Mouse (Mus musculus) liver, embryonic 16.5 days (tissue): ENCODE measurements around the gene Dffa. TPM values are rescaled to one million over a fixed set of nuclear protein-coding genes. Genes with fewer than 3 reads are reported as not detected.
"Not testable (repeated sequence)": the region's sequence is repeated elsewhere in the genome, so short reads cannot be mapped to it uniquely, and the experiment has no call there.

Source experiments
- ATAC-seq: fragments of 200-750 bp; cut with Nextera tagmentation; 2 replicates; pipeline ENCODE4 v1.8.0; 2017; ENCODE audit warnings: low read depth, mild to moderate bottlenecking, moderate number of reproducible peaks, moderate library complexity
- H3K27ac ChIP-seq: fragments of 300-500 bp; sonication (generic); 2 replicates; pipeline ENCODE4 v1.5.1; 2014; ENCODE audit warnings: mild to moderate bottlenecking, low read length
- H3K27me3 ChIP-seq: fragments of 300-500 bp; sonication (generic); 2 replicates; pipeline ENCODE4 v1.6.1; 2014; ENCODE audit warnings: low read depth, low read length, mixed read lengths; ENCODE audit not compliant: control insufficient read depth, insufficient read depth
- H3K36me3 ChIP-seq: fragments of 300-500 bp; sonication (generic); 2 replicates; pipeline ENCODE4 v1.6.1; 2014; ENCODE audit warnings: mild to moderate bottlenecking; ENCODE audit not compliant: control insufficient read depth, insufficient read depth
- H3K4me1 ChIP-seq: fragments of 300-500 bp; sonication (generic); 2 replicates; pipeline ENCODE4 v1.6.1; 2014; ENCODE audit warnings: low read depth, low read length, mixed read lengths; ENCODE audit not compliant: control insufficient read depth
- H3K4me2 ChIP-seq: fragments of 300-500 bp; sonication (generic); 2 replicates; pipeline ENCODE4 v1.6.1; 2014; ENCODE audit warnings: low read depth, low read length, mixed read lengths
- H3K4me3 ChIP-seq: fragments of 300-500 bp; sonication (generic); 2 replicates; pipeline ENCODE4 v1.5.1; 2014; ENCODE audit warnings: low read depth, mild to moderate bottlenecking, low read length
- H3K9ac ChIP-seq: fragments of 300-500 bp; sonication (generic); 2 replicates; pipeline ENCODE4 v1.6.1; 2014; ENCODE audit warnings: low read depth, low read length
- H3K9me3 ChIP-seq: fragments of 300-500 bp; sonication (generic); replicated peaks from 2 replicates; pipeline ENCODE4 v1.6.1; 2016; ENCODE audit warnings: low read length; ENCODE audit not compliant: control insufficient read depth
- WGBS: fragments of 180-500 bp; shearing (Covaris S2); extraction: QIAGEN DNeasy Blood & Tissue Kit; methylation state at CpG from one replicate; pipeline ENCODE4 v1.1.7; 2014; ENCODE audit not compliant: insufficient replicate concordance; 5-methylcytosine and 5-hydroxymethylcytosine counted together
- polyA plus RNA-seq: library from polyadenylated mRNA; unstranded; fragments of >200 nt; fragmentation: Nextera tagmentation; extraction: Ambion mirVana; gene quantifications from 2 replicates; pipeline ENCODE4 v1.2.1, GENCODE M21; 2015

Dffa gene
- polyA plus RNA-seq, 1 experiment from 2014 or later, result 17.0 TPM

- Histone ChIP-seq H3K9me3 (no peaks in the 10 kb centered on the region), H3K27ac (peak overlapping the region; percentile 63), H3K4me2 (no peak overlapping the region), H3K4me1 (peaks cover 9% of the 10 kb centered on the region), H3K36me3 (no peaks in the 10 kb centered on the region; the same call in 1 of the 2 replicates), H3K9ac (no peak overlapping the region), H3K4me3 (no peak overlapping the region), H3K27me3 (no peaks in the 10 kb centered on the region)
- peak; percentile 78 for ATAC-seq
- WGBS, result 68% methylated on average over 17 of the region's 17 CpGs
Measured at GRCm38 (mm10) chr4:149081528-149081927, 22.4 kb upstream of the Dffa start.

GRCm38 (mm10) chr4:149085381-149085780 lies 18.6 kb upstream of the Dffa start:
- Histone ChIP-seq H3K4me1 (peaks cover 4% of the 10 kb centered on the region; the same call in 1 of the 2 replicates), H3K9me3 (no peaks in the 10 kb centered on the region), H3K27me3 (no peaks in the 10 kb centered on the region), H3K9ac (no peak overlapping the region), H3K4me2 (no peak overlapping the region), H3K36me3 (no peaks in the 10 kb centered on the region; the same call in 1 of the 2 replicates), H3K27ac (no peak overlapping the region), H3K4me3 (no peak overlapping the region)
- 72% methylated on average over 5 of the region's 5 CpGs for WGBS
- ATAC-seq, result no peak

GRCm38 (mm10) chr4:149091364-149091763 lies 12.6 kb upstream of the Dffa start:
- Histone ChIP-seq H3K27ac (no peak overlapping the region), H3K9ac (no peak overlapping the region), H3K4me1 (peaks cover 11% of the 10 kb centered on the region), H3K9me3 (no peaks in the 10 kb centered on the region), H3K27me3 (no peaks in the 10 kb centered on the region), H3K36me3 (peaks cover 2% of the 10 kb centered on the region; the same call in 1 of the 2 replicates), H3K4me3 (no peak overlapping the region), H3K4me2 (no peak overlapping the region)
- ATAC-seq, result no peak
- WGBS, result 63% methylated on average over 8 of the region's 8 CpGs

- H3K27ac ChIP-seq, result peak overlapping the region; percentile 74
- WGBS, result 57% methylated on average over 3 of the region's 3 CpGs
- peaks cover 22% of the 10 kb centered on the region for H3K4me1 ChIP-seq
- peak; percentile 49 for ATAC-seq
- no peaks in the 10 kb centered on the region for H3K9me3 ChIP-seq
- H3K4me3 ChIP-seq, result peak overlapping the region; percentile 89
- H3K4me2 ChIP-seq, result peak overlapping the region; percentile 81
- H3K9ac ChIP-seq, result no peak overlapping the region; the same call in 1 of the 2 replicates
- no peaks in the 10 kb centered on the region for H3K27me3 ChIP-seq
- H3K36me3 ChIP-seq, result peaks cover 2% of the 10 kb centered on the region; the same call in 1 of the 2 replicates
Measured at GRCm38 (mm10) chr4:149097956-149098355, 6.0 kb upstream of the Dffa start.

GRCm38 (mm10) chr4:149098571-149098970 lies 5.4 kb upstream of the Dffa start:
- peak overlapping the region; percentile 89 for H3K4me3 ChIP-seq
- no peak for ATAC-seq
- peaks cover 22% of the 10 kb centered on the region for H3K4me1 ChIP-seq
- H3K9ac ChIP-seq, result peak overlapping the region; percentile 87
- H3K27ac ChIP-seq, result peak overlapping the region; percentile 71
- no peaks in the 10 kb centered on the region for H3K9me3 ChIP-seq
- H3K36me3 ChIP-seq, result peaks cover 2% of the 10 kb centered on the region; the same call in 1 of the 2 replicates
- 8% methylated on average over 11 of the region's 11 CpGs for WGBS
- H3K4me2 ChIP-seq, result peak overlapping the region; percentile 81
- no peaks in the 10 kb centered on the region for H3K27me3 ChIP-seq

- H3K4me3 ChIP-seq, result peak within 1 kb of the TSS; percentile 89
- WGBS, result 0% methylated on average over 44 of the region's 50 CpGs
- no peaks in the 10 kb centered on the region for H3K9me3 ChIP-seq
- H3K27me3 ChIP-seq, result no peaks in the 10 kb centered on the region
- ATAC-seq, result peak; percentile 73
- H3K4me2 ChIP-seq, result peak within 1 kb of the TSS; percentile 81
- H3K27ac ChIP-seq, result peak within 1 kb of the TSS; percentile 71
- no peaks in the 10 kb centered on the region for H3K36me3 ChIP-seq
- H3K9ac ChIP-seq, result peak within 1 kb of the TSS; percentile 87
- peaks cover 23% of the 10 kb centered on the region for H3K4me1 ChIP-seq
Measured at GRCm38 (mm10) chr4:149099369-149100017, 4.5 kb upstream of the Dffa start, which contains the start of gene Pex14. Gene Pex14, minus strand, starts transcription at chr4:149099876.

GRCm38 (mm10) chr4:149100449-149100848 lies 3.5 kb upstream of the Dffa start:
- not testable (repeated sequence) for ATAC-seq, H3K9me3 ChIP-seq, H3K9ac ChIP-seq, H3K36me3 ChIP-seq, H3K27me3 ChIP-seq, H3K4me3 ChIP-seq, H3K27ac ChIP-seq, H3K4me2 ChIP-seq
- 72% methylated on average over 12 of the region's 12 CpGs for WGBS
- peaks cover 32% of the 10 kb centered on the region for H3K4me1 ChIP-seq

GRCm38 (mm10) chr4:149101456-149101855 lies 2.5 kb upstream of the Dffa start:
- H3K9me3 ChIP-seq, result no peaks in the 10 kb centered on the region
- WGBS, result 68% methylated on average over 3 of the region's 3 CpGs

GRCm38 (mm10) chr4:149119978-149120562 lies 16.1 kb downstream of the Dffa start:
- H3K4me3 ChIP-seq, H3K9me3 ChIP-seq, H3K36me3 ChIP-seq, H3K4me2 ChIP-seq, H3K27me3 ChIP-seq, H3K27ac ChIP-seq, H3K9ac ChIP-seq, H3K4me1 ChIP-seq: not testable (repeated sequence)
- ATAC-seq, result peak; percentile 72
- 27% methylated on average over 12 of the region's 12 CpGs for WGBS

More at GRCm38 (mm10) chr4:149101456-149101855, 2.5 kb upstream of the Dffa start:
- no peak overlapping the region for H3K9ac ChIP-seq
- no peak overlapping the region for H3K27ac ChIP-seq
- no peaks in the 10 kb centered on the region; the same call in 1 of the 2 replicates for H3K36me3 ChIP-seq
- ATAC-seq, result no peak
- no peaks in the 10 kb centered on the region for H3K27me3 ChIP-seq
- H3K4me1 ChIP-seq, result peaks cover 28% of the 10 kb centered on the region
- H3K4me3 ChIP-seq, result no peak overlapping the region
- no peak overlapping the region for H3K4me2 ChIP-seq
